Mouse (Mus musculus) MEL (cell line): ENCODE measurements at regions not wholly inside any gene's neighbourhood (a gene's known extent, or its start where the extent isn't known, plus 50 kb on each side); places are given as distances from the start of the nearest gene placed in this dataset.

ENCODE experiments used
- DNase-seq: peaks from one replicate; pipeline ENCODE4 v3.0.0; 2011; ENCODE audit warnings: low read depth, low spot score
- H3K27ac ChIP-seq: 2 replicates; pipeline ENCODE4 v1.5.1; 2012; ENCODE audit warnings: low read depth, mild to moderate bottlenecking, control low read depth, low read length, moderate library complexity; ENCODE audit not compliant: control insufficient read depth
- H3K27me3 ChIP-seq, 2 experiments: fragments of 150-350 bp in 1 of 2; sonication (generic) in 1 of 2; 2 replicates each; pipeline ENCODE4 v1.6.1; 2012; ENCODE audit warnings: low read length in 2 of 2, mild to moderate bottlenecking in 2 of 2, improper control_type of control experiment in 1 of 2, moderate library complexity in 1 of 2; ENCODE audit not compliant: insufficient read depth in 2 of 2, control insufficient read depth in 1 of 2
- H3K36me3 ChIP-seq, 2 experiments: 2 replicates each; pipeline ENCODE4 v1.6.1; 2012 to 2014; ENCODE audit warnings: low read length in 2 of 2, improper control_type of control experiment in 1 of 2, inconsistent platforms in 1 of 2, mild to moderate bottlenecking in 1 of 2; ENCODE audit not compliant: insufficient read depth in 2 of 2, control insufficient read depth in 1 of 2
- H3K4me1 ChIP-seq, 2 experiments: fragments of 150-350 bp in 1 of 2; sonication (generic) in 1 of 2; 2 replicates each; pipeline ENCODE4 v1.6.1; 2012; ENCODE audit warnings: low read length in 2 of 2, improper control_type of control experiment in 1 of 2, mild to moderate bottlenecking in 1 of 2; ENCODE audit not compliant: insufficient read depth in 2 of 2, control insufficient read depth in 1 of 2
- H3K4me3 ChIP-seq, 2 experiments: fragments of 150-350 bp in 1 of 2; sonication (generic) in 1 of 2; 2 replicates each; pipeline ENCODE4 v1.5.1; 2012; ENCODE audit warnings: low read depth in 2 of 2, low read length in 2 of 2, mild to moderate bottlenecking in 2 of 2, moderate library complexity in 2 of 2, control low read depth in 1 of 2, improper control_type of control experiment in 1 of 2; ENCODE audit not compliant: control insufficient read depth in 1 of 2, insufficient read depth in 1 of 2
- H3K79me2 ChIP-seq: 2 replicates; pipeline ENCODE4 v1.6.1; 2012; ENCODE audit warnings: mild to moderate bottlenecking, low read length, moderate library complexity; ENCODE audit not compliant: control insufficient read depth, poor library complexity, insufficient read depth
- H3K9ac ChIP-seq: 2 replicates; pipeline ENCODE4 v1.6.1; 2012; ENCODE audit warnings: low read depth, mild to moderate bottlenecking, control low read depth, low read length, moderate library complexity; ENCODE audit not compliant: control insufficient read depth, poor library complexity, severe bottlenecking
- H3K9me3 ChIP-seq: fragments of 150-350 bp; sonication (generic); replicated peaks from 2 replicates; pipeline ENCODE4 v1.6.1; 2012; ENCODE audit warnings: mild to moderate bottlenecking, low read length, improper control_type of control experiment, moderate library complexity; ENCODE audit not compliant: insufficient read depth
- BHLHE40 ChIP-seq: IDR thresholded peaks from 2 replicates; pipeline ENCODE4 v1.6.1; 2012; ENCODE audit warnings: low read depth, mild to moderate bottlenecking, inconsistent platforms, low read length, improper control_type of control experiment, borderline replicate concordance
- CHD1 ChIP-seq: IDR thresholded peaks from 2 replicates; pipeline ENCODE4 v1.6.1; 2012; ENCODE audit warnings: low read depth, mild to moderate bottlenecking, inconsistent platforms, low read length, improper control_type of control experiment
- CHD2 ChIP-seq: IDR thresholded peaks from 2 replicates; pipeline ENCODE4 v1.6.1; 2011; ENCODE audit warnings: low read length, improper control_type of control experiment
- CTCF ChIP-seq, 3 experiments: IDR thresholded peaks in 2 of 3; conservative IDR thresholded peaks in 1 of 3; 2 replicates each; pipeline ENCODE4 v1.5.1; 2011 to 2012; ENCODE audit warnings: low read length in 3 of 3, low read depth in 2 of 3, mild to moderate bottlenecking in 2 of 3, improper control_type of control experiment in 1 of 3, inconsistent platforms in 1 of 3, mixed read lengths in 1 of 3, moderate library complexity in 1 of 3; ENCODE audit not compliant: control insufficient read depth in 1 of 3, insufficient read depth in 1 of 3, poor library complexity in 1 of 3, severe bottlenecking in 1 of 3
- E2F4 ChIP-seq: IDR thresholded peaks from 2 replicates; pipeline ENCODE4 v1.6.1; 2011; ENCODE audit warnings: low read depth, low read length, improper control_type of control experiment, borderline replicate concordance
- ELF1 ChIP-seq: IDR thresholded peaks from 2 replicates; pipeline ENCODE4 v1.6.1; 2014; ENCODE audit warnings: low read depth, mild to moderate bottlenecking, inconsistent platforms, low read length, improper control_type of control experiment, moderate library complexity
- EP300 ChIP-seq, 2 experiments: IDR thresholded peaks; 2 replicates each; pipeline ENCODE4 v1.6.1; 2011; ENCODE audit warnings: improper control_type of control experiment in 2 of 2, low read length in 2 of 2, low read depth in 1 of 2, mild to moderate bottlenecking in 1 of 2
- ETS1 ChIP-seq: IDR thresholded peaks from 2 replicates; pipeline ENCODE4 v1.6.1; 2012; ENCODE audit warnings: low read depth, mild to moderate bottlenecking, inconsistent platforms, low read length, improper control_type of control experiment, moderate library complexity
- GABPA ChIP-seq: IDR thresholded peaks from 2 replicates; pipeline ENCODE4 v1.6.1; 2012; ENCODE audit warnings: low read depth, mild to moderate bottlenecking, inconsistent platforms, low read length, improper control_type of control experiment, moderate library complexity
- GATA1 ChIP-seq: IDR thresholded peaks from 2 replicates; pipeline ENCODE4 v1.6.1; 2011; ENCODE audit warnings: low read depth, low read length, improper control_type of control experiment
- HCFC1 ChIP-seq: IDR thresholded peaks from 2 replicates; pipeline ENCODE4 v1.6.1; 2012; ENCODE audit warnings: low read depth, mild to moderate bottlenecking, inconsistent platforms, low read length, improper control_type of control experiment, moderate library complexity
- JUND ChIP-seq: IDR thresholded peaks from 2 replicates; pipeline ENCODE4 v1.6.1; 2011; ENCODE audit warnings: low read depth, mild to moderate bottlenecking, improper control_type of control experiment, low read length
- KAT2A ChIP-seq: conservative IDR thresholded peaks from 2 replicates; pipeline ENCODE4 v1.6.1; 2012; ENCODE audit warnings: low read depth, low read length, improper control_type of control experiment, inconsistent platforms
- MAFK ChIP-seq: IDR thresholded peaks from 2 replicates; pipeline ENCODE4 v1.6.1; 2011; ENCODE audit warnings: low read depth, mild to moderate bottlenecking, low read length, improper control_type of control experiment, borderline replicate concordance
- MAX ChIP-seq: IDR thresholded peaks from 2 replicates; pipeline ENCODE4 v1.6.1; 2011; ENCODE audit warnings: low read length, improper control_type of control experiment
- MAZ ChIP-seq: IDR thresholded peaks from 2 replicates; pipeline ENCODE4 v1.6.1; 2012; ENCODE audit warnings: low read depth, mild to moderate bottlenecking, inconsistent platforms, low read length, improper control_type of control experiment
- MEF2A ChIP-seq: IDR thresholded peaks from 2 replicates; pipeline ENCODE4 v1.6.1; 2014; ENCODE audit warnings: low read depth, mild to moderate bottlenecking, inconsistent platforms, low read length, improper control_type of control experiment; ENCODE audit not compliant: poor library complexity, insufficient replicate concordance, severe bottlenecking; ENCODE audit errors: extremely low read depth
- MXI1 ChIP-seq: IDR thresholded peaks from 2 replicates; pipeline ENCODE4 v1.6.1; 2011; ENCODE audit warnings: mild to moderate bottlenecking, low read depth, low read length, improper control_type of control experiment
- MYB ChIP-seq: IDR thresholded peaks from 2 replicates; pipeline ENCODE4 v1.6.1; 2011; ENCODE audit warnings: mild to moderate bottlenecking, low read depth, low read length, improper control_type of control experiment
- MYC ChIP-seq: IDR thresholded peaks from 2 replicates; pipeline ENCODE4 v1.6.1; 2011; ENCODE audit warnings: low read depth, mild to moderate bottlenecking, low read length, improper control_type of control experiment, moderate library complexity
- NELFE ChIP-seq: IDR thresholded peaks from 2 replicates; pipeline ENCODE4 v1.6.1; 2011; ENCODE audit warnings: low read depth, low read length, improper control_type of control experiment
- NRF1 ChIP-seq: IDR thresholded peaks from 2 replicates; pipeline ENCODE4 v1.6.1; 2014; ENCODE audit warnings: low read depth, mild to moderate bottlenecking, inconsistent platforms, low read length, improper control_type of control experiment, moderate library complexity; ENCODE audit not compliant: poor library complexity, insufficient read depth, severe bottlenecking
- POLR2A ChIP-seq, 2 experiments: IDR thresholded peaks; 2 replicates each; pipeline ENCODE4 v1.6.1; 2011 to 2012; ENCODE audit warnings: low read length in 2 of 2, mild to moderate bottlenecking in 2 of 2, control low read depth in 1 of 2, improper control_type of control experiment in 1 of 2, low read depth in 1 of 2, moderate library complexity in 1 of 2; ENCODE audit not compliant: control insufficient read depth in 1 of 2, insufficient read depth in 1 of 2, poor library complexity in 1 of 2
- POLR2AphosphoS2 ChIP-seq: IDR thresholded peaks from 2 replicates; pipeline ENCODE4 v1.6.1; 2011; ENCODE audit warnings: low read length, improper control_type of control experiment
- POLR2AphosphoS5 ChIP-seq: IDR thresholded peaks from 2 replicates; pipeline ENCODE4 v1.6.1; 2012; ENCODE audit warnings: low read depth, borderline replicate concordance, mild to moderate bottlenecking, inconsistent platforms, low read length, moderate library complexity, mixed read lengths
- RAD21 ChIP-seq: IDR thresholded peaks from 2 replicates; pipeline ENCODE4 v1.6.1; 2011; ENCODE audit warnings: mild to moderate bottlenecking, low read depth, low read length, improper control_type of control experiment
- RCOR1 ChIP-seq: IDR thresholded peaks from 2 replicates; pipeline ENCODE4 v1.6.1; 2012; ENCODE audit warnings: low read depth, mild to moderate bottlenecking, inconsistent platforms, low read length, improper control_type of control experiment
- SIN3A ChIP-seq: IDR thresholded peaks from 2 replicates; pipeline ENCODE4 v1.6.1; 2012; ENCODE audit warnings: low read length, improper control_type of control experiment, inconsistent platforms
- SMC3 ChIP-seq: IDR thresholded peaks from 2 replicates; pipeline ENCODE4 v1.6.1; 2011; ENCODE audit warnings: low read depth, low read length, improper control_type of control experiment
- TAL1 ChIP-seq: IDR thresholded peaks from 2 replicates; pipeline ENCODE4 v1.6.1; 2012; ENCODE audit warnings: mild to moderate bottlenecking, inconsistent platforms, low read length, moderate library complexity, mixed read lengths
- TBP ChIP-seq: IDR thresholded peaks from 2 replicates; pipeline ENCODE4 v1.8.0; 2011; ENCODE audit warnings: low read depth, low read length, improper control_type of control experiment
- TCF12 ChIP-seq: IDR thresholded peaks from 2 replicates; pipeline ENCODE4 v1.6.1; 2014; ENCODE audit warnings: low read depth, mild to moderate bottlenecking, inconsistent platforms, low read length, improper control_type of control experiment, moderate library complexity
- UBTF ChIP-seq: IDR thresholded peaks from 2 replicates; pipeline ENCODE4 v1.6.1; 2012; ENCODE audit warnings: low read depth, mild to moderate bottlenecking, inconsistent platforms, low read length, improper control_type of control experiment, moderate library complexity, borderline replicate concordance; ENCODE audit not compliant: insufficient read depth
- USF2 ChIP-seq, 2 experiments: IDR thresholded peaks; 2 replicates each; pipeline ENCODE4 v1.6.1; 2011 to 2012; ENCODE audit warnings: improper control_type of control experiment in 2 of 2, low read length in 2 of 2, borderline replicate concordance in 1 of 2, inconsistent platforms in 1 of 2, low read depth in 1 of 2, mild to moderate bottlenecking in 1 of 2; ENCODE audit not compliant: insufficient read depth in 1 of 2
- ZC3H11A ChIP-seq: IDR thresholded peaks from 2 replicates; pipeline ENCODE4 v1.6.1; 2012; ENCODE audit warnings: low read depth, mild to moderate bottlenecking, inconsistent platforms, low read length, improper control_type of control experiment
- ZKSCAN1 ChIP-seq: IDR thresholded peaks from 2 replicates; pipeline ENCODE4 v1.6.1; 2012; ENCODE audit warnings: low read depth, mild to moderate bottlenecking, inconsistent platforms, low read length, improper control_type of control experiment, moderate library complexity
- ZMIZ1 ChIP-seq: IDR thresholded peaks from 2 replicates; pipeline ENCODE4 v1.6.1; 2012; ENCODE audit warnings: low read depth, mild to moderate bottlenecking, inconsistent platforms, low read length, improper control_type of control experiment, moderate library complexity
- ZNF384 ChIP-seq: IDR thresholded peaks from 2 replicates; pipeline ENCODE4 v1.6.1; 2012; ENCODE audit warnings: low read depth, mild to moderate bottlenecking, inconsistent platforms, low read length, improper control_type of control experiment

- peak; percentile 88 for DNase-seq
- Histone ChIP-seq H3K27ac (peak overlapping the region; percentile 83), H3K9ac (peak overlapping the region; percentile 75)
- TF ChIP-seq CTCF (IDR thresholded peaks at IDR 0.05 in 2 of 3, conservative IDR thresholded peaks at IDR 0.05 in 1 of 3; ENCODE audit: control insufficient read depth in 1 of 3, insufficient read depth in 1 of 3, low read depth in 2 of 3, low read length in 3 of 3, poor library complexity in 1 of 3, severe bottlenecking in 1 of 3) = peak in 2 of 3 experiments; percentile 9 to 71; a peak in 2 of 6 replicates
- TF ChIP-seq HCFC1 = no peak
- no peak for TF ChIP-seq NELFE
- no peak for TF ChIP-seq RCOR1
- TF ChIP-seq UBTF = no peak
- TF ChIP-seq E2F4 = no peak
- no peak for TF ChIP-seq CHD2
- no peak for TF ChIP-seq KAT2A
- TF ChIP-seq TCF12 = no peak
- peak; percentile 76 for TF ChIP-seq SMC3
- no peak for TF ChIP-seq MYB
- TF ChIP-seq MAFK = no peak
- TF ChIP-seq GATA1 = no peak
- TF ChIP-seq POLR2AphosphoS2 = no peak
- no peak; the same call in none of the 2 replicates for TF ChIP-seq SIN3A
- TF ChIP-seq ZKSCAN1 = no peak
- TF ChIP-seq MYC = peak; percentile 51
- peak; percentile 37; the same call in 1 of the 2 replicates for TF ChIP-seq NRF1
- TF ChIP-seq RAD21 = peak; percentile 87
- no peak for TF ChIP-seq GABPA
- TF ChIP-seq ZNF384 = peak; percentile 90
- no peak for TF ChIP-seq USF2 (IDR thresholded peaks at IDR 0.05; ENCODE audit: borderline replicate concordance in 1 of 2, insufficient read depth in 1 of 2, low read depth in 1 of 2, low read length in 2 of 2)
- no peak for TF ChIP-seq POLR2A (IDR thresholded peaks at IDR 0.05; ENCODE audit: control insufficient read depth in 1 of 2, insufficient read depth in 1 of 2, low read depth in 1 of 2, low read length in 2 of 2, poor library complexity in 1 of 2)
- no peak for TF ChIP-seq ELF1
- no peak for TF ChIP-seq ETS1
- TF ChIP-seq BHLHE40 = no peak
- no peak for TF ChIP-seq ZMIZ1
- TF ChIP-seq CHD1 = no peak
- TF ChIP-seq ZC3H11A = peak; percentile 84
- TF ChIP-seq MEF2A = no peak
- TF ChIP-seq TBP = no peak
- no peak for TF ChIP-seq EP300 (IDR thresholded peaks at IDR 0.05; ENCODE audit: low read depth in 1 of 2, low read length in 2 of 2)
- no peak for TF ChIP-seq JUND
- TF ChIP-seq POLR2AphosphoS5 = no peak
- no peak for TF ChIP-seq TAL1
- TF ChIP-seq MAZ = no peak
- no peak; the same call in 1 of the 2 replicates for TF ChIP-seq MXI1
- no peak for TF ChIP-seq MAX
Observed at GRCm38 (mm10) chr4:9771103-9771474, 1103.2 kb upstream of the 2610301B20Rik start.

More at GRCm38 (mm10) chr4:9771103-9771474, 1103.2 kb upstream of the 2610301B20Rik start:
- Histone ChIP-seq H3K79me2 (no peaks in the 10 kb centered on the region; the same call in 1 of the 2 replicates), H3K36me3 (peaks cover 0 to 4% of the 10 kb centered on the region in 2 experiments; a peak in 1 of 4 replicates), H3K27me3 (no peaks in the 10 kb centered on the region), H3K9me3 (no peaks in the 10 kb centered on the region), H3K4me3 (peak overlapping the region; percentile 62 to 68), H3K4me1 (peaks cover 0 to 3% of the 10 kb centered on the region in 2 experiments; a peak in 1 of 4 replicates)
